Comparison of ENCODE assay signal across 20 mouse cellular contexts in the genomic region with DNA sequence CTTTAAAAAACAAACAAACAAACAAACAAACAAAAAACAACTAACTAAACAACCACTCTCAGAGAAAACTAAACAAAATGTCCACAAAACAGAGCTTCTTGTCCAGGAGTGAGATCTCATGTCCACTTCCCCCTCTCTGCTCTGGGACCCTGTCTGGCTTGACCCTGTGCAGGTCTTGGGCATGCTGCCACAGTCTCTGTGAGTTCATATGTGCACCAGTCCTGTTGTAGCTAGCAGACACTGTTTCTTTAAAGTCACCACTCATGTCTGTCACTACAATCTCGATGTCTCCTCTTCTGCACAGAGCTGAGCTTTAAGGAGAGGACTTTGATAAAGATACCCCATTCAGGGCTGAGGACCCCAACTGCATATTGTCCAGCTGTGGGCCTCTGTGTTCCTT. TPM values are rescaled to one million over a fixed set of nuclear protein-coding genes. Genes with fewer than 3 reads are reported as not detected.
"Had no signal": no experiment of that assay in that cellular context is flagged by ENCODE, and none has a peak within 500 bp of the region (broad histone marks: within the 10 kb centered on the region; RNA-seq: fewer than 3 reads in every experiment).

No protein-coding gene starts in this region.

- H3K4me2 ChIP-seq: lung, embryonic 14.5 days; midbrain, embryonic 12.5 days; neural tube, embryonic 13.5 days; neural tube, embryonic 15.5 days had no signal

- H3K4me1 ChIP-seq: midbrain, embryonic 10.5 days; midbrain, embryonic 12.5 days; neural tube, embryonic 13.5 days; neural tube, embryonic 15.5 days had no signal

- H3K9me3 ChIP-seq: midbrain, embryonic 10.5 days; midbrain, embryonic 12.5 days; neural tube, embryonic 13.5 days; neural tube, embryonic 15.5 days had no signal

- DNase-seq: lung, adult 18-20 months; lung, embryonic 14.5 days; lung, postnatal 10 days; lung, postnatal 4 days; midbrain, embryonic 14.5 days; retina, postnatal 1 day; right cerebral cortex, adult 18-20 months; right cerebral cortex, postnatal 25 days; right cerebral cortex, postnatal 4 days; spleen, adult 18-20 months; thymus, adult 2 months; thymus, postnatal 25 days; thymus, postnatal 4 days had no signal

- ATAC-seq: midbrain, embryonic 16.5 days had no signal

- H3K36me3 ChIP-seq: midbrain, embryonic 10.5 days; midbrain, embryonic 12.5 days; neural tube, embryonic 13.5 days; neural tube, embryonic 15.5 days had no signal

- H3K9ac ChIP-seq: lung, embryonic 14.5 days; midbrain, embryonic 12.5 days; neural tube, embryonic 13.5 days; neural tube, embryonic 15.5 days had no signal

- H3K27me3 ChIP-seq: midbrain, embryonic 12.5 days; neural tube, embryonic 13.5 days; neural tube, embryonic 15.5 days had no signal

- H3K27ac ChIP-seq: midbrain, embryonic 10.5 days; midbrain, embryonic 12.5 days; neural tube, embryonic 13.5 days; neural tube, embryonic 15.5 days had no signal

- H3K4me3 ChIP-seq: midbrain, embryonic 10.5 days; midbrain, embryonic 12.5 days; myocyte; neural tube, embryonic 13.5 days; neural tube, embryonic 15.5 days had no signal

RNA-seq across cellular contexts. Expression of gene Adamtsl3, which starts 8.9 kb away (rescaled TPM):
- total RNA-seq: megakaryocyte-erythroid progenitor cell, adult 5-6 weeks had no signal
- polyA plus RNA-seq: midbrain, embryonic 10.5 days had no signal
